Mouse (Mus musculus) midbrain, embryonic 16.5 days (tissue): ENCODE measurements around the gene Slc35a5. TPM values are rescaled to one million over a fixed set of nuclear protein-coding genes. Genes with fewer than 3 reads are reported as not detected.

Source experiments
- ATAC-seq: fragments of 200-750 bp; cut with Nextera tagmentation; 2 replicates; pipeline ENCODE4 v1.8.0; 2017; ENCODE audit warnings: moderate TSS enrichment
- H3K27ac ChIP-seq: fragments of 300-500 bp; sonication (generic); 2 replicates; pipeline ENCODE4 v1.5.1; 2014; ENCODE audit warnings: mild to moderate bottlenecking, low read length, mixed read lengths
- H3K27me3 ChIP-seq: fragments of 300-500 bp; sonication (generic); 2 replicates; pipeline ENCODE4 v1.6.1; 2014; ENCODE audit warnings: low read depth, low read length, mixed read lengths; ENCODE audit not compliant: control insufficient read depth, insufficient read depth
- H3K36me3 ChIP-seq: fragments of 300-500 bp; sonication (generic); 2 replicates; pipeline ENCODE4 v1.6.1; 2014; ENCODE audit warnings: mild to moderate bottlenecking, low read length, moderate library complexity, mixed read lengths; ENCODE audit not compliant: control insufficient read depth, insufficient read depth
- H3K4me1 ChIP-seq: fragments of 300-500 bp; sonication (generic); 2 replicates; pipeline ENCODE4 v1.6.1; 2014; ENCODE audit warnings: mild to moderate bottlenecking, low read length, mixed read lengths; ENCODE audit not compliant: control insufficient read depth, insufficient read depth
- H3K4me2 ChIP-seq: fragments of 300-500 bp; sonication (generic); 2 replicates; pipeline ENCODE4 v1.6.1; 2014; ENCODE audit warnings: mild to moderate bottlenecking, low read length, mixed read lengths
- H3K4me3 ChIP-seq: fragments of 300-500 bp; sonication (generic); 2 replicates; pipeline ENCODE4 v1.5.1; 2014; ENCODE audit warnings: low read depth, mild to moderate bottlenecking, low read length, moderate library complexity, mixed read lengths
- H3K9ac ChIP-seq: fragments of 300-500 bp; sonication (generic); 2 replicates; pipeline ENCODE4 v1.6.1; 2014; ENCODE audit warnings: low read depth, low read length, mixed read lengths
- H3K9me3 ChIP-seq: fragments of 300-500 bp; sonication (generic); replicated peaks from 2 replicates; pipeline ENCODE4 v1.6.1; 2014; ENCODE audit warnings: mild to moderate bottlenecking, low read length, mixed read lengths; ENCODE audit not compliant: control insufficient read depth, poor library complexity, severe bottlenecking
- WGBS: fragments of 180-500 bp; shearing (Covaris S2); extraction: QIAGEN DNeasy Blood & Tissue Kit; methylation state at CpG from one replicate; pipeline ENCODE4 v1.1.7; 2014; 5-methylcytosine and 5-hydroxymethylcytosine counted together
- polyA plus RNA-seq: library from polyadenylated mRNA; unstranded; fragments of >200 nt; fragmentation: Nextera tagmentation; extraction: Ambion mirVana; gene quantifications from 2 replicates; pipeline ENCODE4 v1.2.1, GENCODE M21; 2015

Slc35a5 gene
- polyA plus RNA-seq, 1 experiment from 2014 or later, result 38.3 TPM

DNA sequence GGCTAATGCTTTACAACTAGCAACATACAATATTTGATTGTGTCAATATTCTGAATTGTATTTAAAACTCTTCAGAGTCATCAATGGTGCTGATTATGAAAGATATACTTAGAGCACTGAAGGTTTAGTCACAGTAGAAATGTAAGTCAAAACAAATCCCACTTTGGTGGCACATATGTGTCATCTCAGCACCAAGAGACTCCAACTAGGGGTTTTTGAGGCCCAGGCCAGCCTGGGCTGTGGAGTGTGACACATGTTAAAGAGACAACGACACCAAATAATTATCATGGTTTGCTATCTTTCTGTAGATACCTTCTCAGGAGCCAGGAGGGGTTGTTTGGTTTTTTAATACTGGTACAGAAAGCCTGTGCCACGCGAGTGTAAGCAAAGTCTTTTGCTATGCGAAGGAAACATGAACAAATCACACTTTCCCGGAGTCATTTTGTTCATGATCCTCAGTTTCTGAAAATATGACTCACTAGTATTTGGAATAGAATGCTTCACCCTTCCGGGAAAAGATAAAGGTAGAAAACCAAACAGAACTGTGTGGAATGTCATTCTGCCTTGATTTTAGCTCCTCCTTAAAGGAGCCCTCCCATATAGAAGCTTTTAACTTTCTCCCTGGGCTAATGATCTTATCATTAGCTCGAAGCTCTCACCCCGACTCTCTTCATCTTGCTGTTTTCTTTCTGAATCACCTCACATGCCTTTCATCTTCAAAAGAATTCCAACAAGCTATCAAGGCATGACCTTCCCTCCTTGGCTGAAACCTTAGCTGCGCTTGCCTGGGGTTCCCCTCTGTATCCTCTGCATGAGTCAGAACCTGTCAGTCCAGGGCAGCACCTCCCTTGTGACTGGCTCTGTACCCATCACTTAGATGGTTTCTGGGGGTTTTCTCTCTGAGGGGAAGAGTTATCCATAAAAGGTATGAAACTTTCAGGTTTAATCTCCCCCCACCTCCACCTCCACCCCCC is 34.0 kb downstream of the Slc35a5 start:
- Histone ChIP-seq H3K9ac (no peak overlapping the region), H3K27ac (no peak overlapping the region), H3K27me3 (no peaks in the 10 kb centered on the region), H3K9me3 (no peaks in the 10 kb centered on the region), H3K36me3 (no peaks in the 10 kb centered on the region), H3K4me3 (no peak overlapping the region), H3K4me2 (no peak overlapping the region), H3K4me1 (no peaks in the 10 kb centered on the region)
- 73% methylated on average over 9 of the region's 9 CpGs for WGBS
- no peak for ATAC-seq

DNA sequence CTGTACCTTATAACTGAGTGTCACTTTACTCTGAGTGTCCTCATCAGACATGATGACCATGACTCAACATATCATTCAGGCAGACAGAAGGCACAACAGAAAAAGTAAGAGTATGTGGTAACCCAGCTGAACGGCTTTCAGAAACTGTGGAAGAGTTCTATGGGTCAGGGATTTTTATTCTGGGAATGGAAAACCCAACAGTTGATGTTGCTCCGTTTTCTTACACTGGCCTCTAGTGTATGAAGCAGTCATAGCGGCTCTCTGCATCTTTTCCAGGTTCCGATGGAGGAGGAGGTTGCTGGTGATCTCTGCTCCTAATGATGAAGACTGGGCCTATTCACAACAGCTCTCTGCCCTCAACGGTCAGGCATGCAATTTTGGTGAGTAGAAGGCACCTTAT is 35.9 kb downstream of the Slc35a5 start:
- no peaks in the 10 kb centered on the region for H3K9me3 ChIP-seq
- no peak for ATAC-seq

DNA sequence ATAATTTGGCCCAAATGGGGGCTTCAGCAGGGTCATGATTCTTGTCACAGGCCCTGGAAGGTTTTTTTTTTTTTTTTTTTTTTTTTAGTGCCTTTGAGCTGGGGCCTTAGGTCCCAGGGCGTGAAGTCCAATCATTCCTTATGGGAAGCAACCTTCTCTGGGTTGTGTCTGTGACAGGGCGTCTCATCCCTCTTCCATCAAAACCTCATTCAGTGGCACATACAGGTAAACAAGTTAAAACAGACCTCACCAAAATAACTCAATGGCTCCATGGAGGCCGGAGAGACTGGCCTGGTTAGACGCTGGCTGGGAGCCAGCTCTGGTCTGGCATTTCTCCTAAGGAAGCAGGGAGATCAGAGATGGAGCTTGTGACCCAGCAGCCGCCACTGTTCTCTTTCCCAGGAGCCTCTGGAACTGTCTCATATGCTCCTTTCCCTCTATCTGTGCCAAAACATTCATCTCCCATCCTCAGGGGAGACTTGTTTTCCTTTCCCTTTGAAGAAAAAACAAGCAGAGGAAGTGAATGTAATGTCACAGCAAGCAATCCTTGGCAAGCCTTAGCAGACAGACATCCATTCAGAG is 37.6 kb downstream of the Slc35a5 start:
- H3K4me1 ChIP-seq, result no peaks in the 10 kb centered on the region
- no peak overlapping the region for H3K4me3 ChIP-seq
- no peak for ATAC-seq
- no peak overlapping the region for H3K9ac ChIP-seq
- 74% methylated on average over 5 of the region's 5 CpGs for WGBS
- no peaks in the 10 kb centered on the region for H3K9me3 ChIP-seq
- H3K4me2 ChIP-seq, result no peak overlapping the region
- no peaks in the 10 kb centered on the region for H3K27me3 ChIP-seq
- H3K36me3 ChIP-seq, result no peaks in the 10 kb centered on the region
- H3K27ac ChIP-seq, result no peak overlapping the region

More for the DNA sequence above, 35.9 kb downstream of the Slc35a5 start:
- H3K27me3 ChIP-seq, result no peaks in the 10 kb centered on the region
- H3K36me3 ChIP-seq, result no peaks in the 10 kb centered on the region
- H3K4me3 ChIP-seq, result no peak overlapping the region
- WGBS, result 72% methylated on average over 5 of the region's 5 CpGs
- H3K4me1 ChIP-seq, result no peaks in the 10 kb centered on the region
- H3K4me2 ChIP-seq, result no peak overlapping the region
- no peak overlapping the region for H3K27ac ChIP-seq
- H3K9ac ChIP-seq, result no peak overlapping the region

DNA sequence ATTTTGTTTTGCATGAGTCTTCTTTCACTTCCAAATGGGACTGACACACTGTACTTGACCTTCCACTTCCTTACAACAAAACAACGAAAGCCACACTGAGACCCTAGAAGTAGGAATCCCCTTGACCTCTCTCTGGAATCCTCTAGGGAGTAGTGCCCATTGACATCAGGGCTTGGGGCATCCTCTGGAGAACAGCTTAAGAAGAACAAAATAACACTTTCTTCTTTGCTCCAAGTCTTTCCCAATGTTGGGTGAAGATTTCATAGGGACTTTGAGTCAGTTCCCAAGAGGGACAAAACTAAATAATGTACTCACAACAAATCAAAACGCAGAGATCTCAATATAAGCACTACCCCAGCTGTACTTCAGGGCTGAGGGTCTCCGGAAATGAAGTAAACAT is 39.7 kb downstream of the Slc35a5 start:
- H3K36me3 ChIP-seq, result no peaks in the 10 kb centered on the region
- no peaks in the 10 kb centered on the region for H3K4me1 ChIP-seq
- no peak for ATAC-seq
- WGBS, result 78% methylated on average over 3 of the region's 3 CpGs
- H3K9me3 ChIP-seq, result no peaks in the 10 kb centered on the region
- no peak overlapping the region for H3K4me3 ChIP-seq
- no peak overlapping the region for H3K4me2 ChIP-seq
- H3K27ac ChIP-seq, result no peak overlapping the region
- H3K9ac ChIP-seq, result no peak overlapping the region
- H3K27me3 ChIP-seq, result no peaks in the 10 kb centered on the region

- H3K27me3 ChIP-seq, result no peaks in the 10 kb centered on the region
- H3K4me3 ChIP-seq, result no peak overlapping the region
- ATAC-seq, result no peak
- H3K27ac ChIP-seq, result no peak overlapping the region
- no peaks in the 10 kb centered on the region for H3K4me1 ChIP-seq
- WGBS, result 93% methylated on average over 3 of the region's 3 CpGs
- H3K9me3 ChIP-seq, result no peaks in the 10 kb centered on the region
- H3K36me3 ChIP-seq, result no peaks in the 10 kb centered on the region
- H3K4me2 ChIP-seq, result no peak overlapping the region
- H3K9ac ChIP-seq, result no peak overlapping the region
Observed at GRCm38 (mm10) chr16:45117200-45117599, 41.3 kb downstream of the Slc35a5 start.

DNA sequence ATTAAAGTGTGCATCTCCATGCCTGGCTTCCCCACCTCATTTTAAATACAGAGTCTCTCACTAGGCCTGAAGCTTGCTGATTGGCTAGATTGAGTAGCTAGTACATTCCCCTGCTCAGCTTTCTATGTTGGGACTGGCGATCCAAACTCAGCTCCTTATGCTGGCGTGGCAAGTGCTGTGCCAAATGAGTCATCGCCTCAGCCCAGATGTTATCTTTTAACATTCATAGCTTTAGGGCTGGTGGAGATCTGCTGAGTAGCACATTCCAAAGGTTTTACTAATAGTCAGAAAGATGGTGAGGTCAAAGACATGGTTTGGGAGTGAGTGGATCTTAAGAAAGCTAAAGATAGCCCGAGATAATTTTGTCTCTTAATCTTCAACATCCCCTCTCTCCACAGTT is 48.0 kb downstream of the Slc35a5 start:
- H3K4me1 ChIP-seq, result no peaks in the 10 kb centered on the region
- ATAC-seq, result no peak
- H3K4me3 ChIP-seq, result no peak overlapping the region
- no peaks in the 10 kb centered on the region for H3K27me3 ChIP-seq
- H3K9me3 ChIP-seq, result no peaks in the 10 kb centered on the region
- no peaks in the 10 kb centered on the region for H3K36me3 ChIP-seq
- no peak overlapping the region for H3K4me2 ChIP-seq
- H3K27ac ChIP-seq, result no peak overlapping the region
- 85% methylated on average over 4 of the region's 4 CpGs for WGBS
- no peak overlapping the region for H3K9ac ChIP-seq

DNA sequence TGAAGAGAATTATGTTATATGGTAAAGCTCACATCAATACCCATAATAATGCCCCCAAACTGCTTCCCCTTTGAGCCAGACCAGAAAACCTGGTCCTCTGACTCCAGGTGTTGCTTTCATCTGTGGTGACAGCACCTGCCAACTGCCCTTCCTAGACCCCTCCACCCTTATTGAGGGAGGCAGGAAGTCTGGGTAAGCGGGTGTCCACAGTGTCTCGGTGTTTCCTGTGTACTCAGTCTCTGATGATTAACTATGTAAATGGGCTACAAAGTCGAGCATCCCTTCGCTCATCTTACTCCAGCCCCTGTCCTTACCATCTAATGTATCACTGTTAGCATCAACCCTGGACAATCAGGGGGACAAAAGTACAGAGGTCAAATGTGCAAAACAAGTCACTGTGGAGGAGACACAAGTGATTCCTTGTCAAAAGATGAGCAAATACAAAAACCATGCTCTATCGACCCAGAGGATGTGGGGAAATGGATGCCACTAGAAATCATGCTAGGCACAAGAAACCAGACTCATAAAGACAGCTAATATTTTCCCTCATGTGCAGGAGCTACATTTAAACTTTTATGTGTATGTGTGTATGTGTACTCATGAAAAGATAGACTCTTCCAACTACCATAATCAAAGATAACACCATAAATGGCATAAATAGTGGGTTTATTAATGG is 50.2 kb downstream of the Slc35a5 start:
- H3K27ac ChIP-seq, result no peak overlapping the region
- H3K9ac ChIP-seq, result no peak overlapping the region
- no peaks in the 10 kb centered on the region for H3K9me3 ChIP-seq
- WGBS, result 84% methylated on average over 5 of the region's 5 CpGs
- no peak for ATAC-seq
- no peak overlapping the region for H3K4me3 ChIP-seq
- H3K4me1 ChIP-seq, result no peaks in the 10 kb centered on the region
- H3K36me3 ChIP-seq, result no peaks in the 10 kb centered on the region
- no peak overlapping the region for H3K4me2 ChIP-seq
- no peaks in the 10 kb centered on the region for H3K27me3 ChIP-seq

GRCm38 (mm10) chr16:45104993-45105392 is 53.5 kb downstream of the Slc35a5 start:
- Histone ChIP-seq H3K27ac (no peak overlapping the region), H3K27me3 (no peaks in the 10 kb centered on the region), H3K4me3 (no peak overlapping the region), H3K36me3 (no peaks in the 10 kb centered on the region), H3K4me2 (no peak overlapping the region), H3K9me3 (no peaks in the 10 kb centered on the region), H3K9ac (no peak overlapping the region), H3K4me1 (no peaks in the 10 kb centered on the region)
- WGBS, result 76% methylated on average over 3 of the region's 3 CpGs
- ATAC-seq, result no peak

GRCm38 (mm10) chr16:45100892-45101291 is 57.6 kb downstream of the Slc35a5 start:
- Histone ChIP-seq H3K4me2 (no peak overlapping the region), H3K4me3 (no peak overlapping the region), H3K9ac (no peak overlapping the region), H3K9me3 (no peaks in the 10 kb centered on the region), H3K27ac (no peak overlapping the region), H3K36me3 (no peaks in the 10 kb centered on the region), H3K27me3 (no peaks in the 10 kb centered on the region), H3K4me1 (no peaks in the 10 kb centered on the region)
- ATAC-seq, result no peak
- WGBS, result 79% methylated on average over 3 of the region's 3 CpGs
